Mouse (Mus musculus): ENCODE measurements around the gene Nxt1.

GRCm38 (mm10) chr2:148631602-148632001, 40.8 kb upstream of the Nxt1 start:
- no peak for TF ChIP-seq CTCF (IDR thresholded peaks at IDR 0.05; ENCODE audit: extremely low read depth, insufficient read length, insufficient replicate concordance, low read depth, low read length)
- no peak for TF ChIP-seq POLR2A (IDR thresholded peaks at IDR 0.05; ENCODE audit: low read depth, low read length)
